Mouse (Mus musculus): ENCODE measurements around the gene Wdr25.

The Wdr25 gene

GRCm38 (mm10) chr12:109068738-109069137 is 175.3 kb downstream of the Wdr25 start:
- DNase-seq (ENCODE audit: low spot score), result no peak

- DNase-seq (ENCODE audit: low spot score), result no peak
Measured at GRCm38 (mm10) chr12:109069751-109070150, 176.3 kb downstream of the Wdr25 start.

GRCm38 (mm10) chr12:109071248-109071647 is 177.8 kb downstream of the Wdr25 start:
- DNase-seq (ENCODE audit: low spot score), result no peak

- no peak for DNase-seq (ENCODE audit: low spot score)
Measured at GRCm38 (mm10) chr12:109074106-109074505, 180.7 kb downstream of the Wdr25 start.

- no peak for DNase-seq (ENCODE audit: low spot score)
Measured at GRCm38 (mm10) chr12:109074777-109075285, 181.4 kb downstream of the Wdr25 start.

- DNase-seq (ENCODE audit: low spot score), result no peak
Measured at GRCm38 (mm10) chr12:109077036-109077435, 183.6 kb downstream of the Wdr25 start.

Measured in embryo, embryonic 10 days (tissue).